Mouse (Mus musculus): ENCODE measurements around the gene Csf2rb2.
"Not testable (repeated sequence)": the region's sequence is repeated elsewhere in the genome, so short reads cannot be mapped to it uniquely, and the experiment has no call there.

DNA sequence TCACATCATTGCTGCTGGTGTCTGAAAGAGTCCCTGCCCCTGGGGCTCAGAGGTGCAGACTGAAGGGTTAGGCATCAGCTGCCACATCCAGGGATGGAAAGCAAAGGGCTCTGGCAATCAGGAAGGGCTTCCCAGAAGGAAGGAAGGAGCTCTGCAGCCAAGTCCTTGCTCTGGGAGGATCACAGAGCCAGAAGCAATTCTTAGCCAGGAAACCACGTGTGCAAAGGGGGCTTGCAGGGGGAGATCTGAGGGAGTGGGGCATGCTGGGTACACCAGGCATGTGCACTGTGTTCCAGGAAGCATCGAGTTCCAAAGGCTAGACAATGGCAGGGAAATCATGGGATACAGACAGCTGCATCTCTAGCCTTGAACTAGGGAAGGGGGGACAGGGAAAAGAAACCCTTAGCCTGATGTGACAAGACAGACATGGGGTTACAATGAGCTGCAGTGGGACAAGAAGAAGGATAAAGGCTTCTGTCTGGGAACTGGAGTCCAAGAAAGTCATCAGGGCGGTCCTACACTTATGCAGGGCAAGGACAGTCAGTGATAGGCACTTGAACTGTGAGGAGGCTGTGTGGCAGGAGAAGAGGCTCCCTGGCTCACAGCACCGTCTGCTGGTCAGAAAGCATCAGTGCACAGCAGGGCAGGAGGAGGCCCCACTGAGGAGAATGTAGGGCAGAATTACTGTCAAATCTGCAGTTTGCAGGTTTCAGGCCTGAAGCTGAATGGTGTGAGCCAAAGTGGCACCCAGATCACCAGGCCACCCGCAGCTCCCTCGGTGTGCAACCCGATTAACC, 34.3 kb upstream of the Csf2rb2 start:
- peak; percentile 95 for TF ChIP-seq CTCF (IDR thresholded peaks at IDR 0.05; ENCODE audit: low read depth)
- TF ChIP-seq EP300 (IDR thresholded peaks at IDR 0.05; ENCODE audit: low read depth): not testable (repeated sequence)

All from liver, embryonic 14.5 days (tissue).